24 mouse cellular contexts compared by ENCODE assay signal in the genomic region with DNA sequence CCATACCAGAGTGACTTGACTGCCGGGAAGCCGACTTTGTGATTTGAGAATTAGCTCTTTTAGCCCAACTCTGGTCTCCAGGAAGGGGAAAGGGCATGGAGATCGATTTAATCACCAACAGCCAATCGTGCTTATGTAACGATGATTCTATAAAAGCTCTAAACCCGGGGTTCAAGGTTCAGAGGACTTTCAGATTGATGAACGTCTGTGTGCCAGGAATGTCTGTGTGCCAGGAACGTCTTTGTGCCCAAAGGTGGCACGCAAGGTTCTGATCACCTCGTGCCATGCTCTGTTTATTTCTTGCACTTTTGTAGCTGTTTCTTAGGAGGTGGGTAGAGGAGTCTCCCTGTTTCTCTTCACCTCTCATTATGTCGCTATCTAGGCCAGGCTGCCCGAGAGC. TPM values are rescaled to one million over a fixed set of nuclear protein-coding genes. Genes with fewer than 3 reads are reported as not detected.
DNase-seq lines count a peak whose midpoint lies in the region; TF ChIP-seq lines count a peak whose summit lies in the region.
"Had no signal": no experiment of that assay in that cellular context is flagged by ENCODE, and none has a peak within 500 bp of the region (broad histone marks: within the 10 kb centered on the region; RNA-seq: fewer than 3 reads in every experiment).

No protein-coding gene starts in this region.

- no peak overlapping the region for H3K4me3 ChIP-seq in small intestine, adult 2 months (ENCODE audit: low read depth, low read length)
- H3K4me3 ChIP-seq: embryonic facial prominence, embryonic 12.5 days; embryonic facial prominence, embryonic 15.5 days; gastrocnemius, adult 2 months; heart, adult 2 months; heart, embryonic 10.5 days; heart, embryonic 13.5 days had no signal

- no peaks in the 10 kb centered on the region for H3K27me3 ChIP-seq in small intestine, adult 2 months (ENCODE audit: control insufficient read depth, insufficient read depth, low read length)
- H3K27me3 ChIP-seq: embryonic facial prominence, embryonic 12.5 days; embryonic facial prominence, embryonic 15.5 days; heart, embryonic 13.5 days had no signal

- 31% methylated on average over 12 of the region's 12 CpGs for WGBS in small intestine, adult 2 months

- peak overlapping the region; percentile 94 for H3K27ac ChIP-seq in small intestine, adult 2 months (ENCODE audit: insufficient read depth, low read depth, low read length)
- H3K27ac ChIP-seq: embryonic facial prominence, embryonic 12.5 days; embryonic facial prominence, embryonic 15.5 days; heart, embryonic 10.5 days; heart, embryonic 13.5 days; hindbrain, embryonic 14.5 days had no signal

- H3K4me1 ChIP-seq in small intestine, adult 2 months (ENCODE audit: control insufficient read depth, insufficient read depth, insufficient read length, low read length): peaks cover 18% of the 10 kb centered on the region
- H3K4me1 ChIP-seq: embryonic facial prominence, embryonic 12.5 days; embryonic facial prominence, embryonic 15.5 days had no signal

- no peaks in the 10 kb centered on the region for H3K36me3 ChIP-seq in small intestine, adult 2 months (ENCODE audit: control insufficient read depth, insufficient read depth, low read length)
- H3K36me3 ChIP-seq: embryonic facial prominence, embryonic 12.5 days; embryonic facial prominence, embryonic 15.5 days had no signal

- no peak for TF ChIP-seq CTCF in small intestine, adult 2 months (IDR thresholded peaks at IDR 0.05; ENCODE audit: extremely low read depth, insufficient read length, insufficient replicate concordance, low read depth, low read length)

- peak; percentile 25 for DNase-seq in kidney, adult 18-20 months
- no peak for DNase-seq in kidney, postnatal 10 days
- DNase-seq in kidney, adult 9 months: peak; percentile 75
- DNase-seq in kidney, postnatal 14 days: no peak
- no peak for DNase-seq in ovary, adult 18-20 months (ENCODE audit: low spot score)
- DNase-seq: adrenal gland, adult 2 months; adrenal gland, postnatal 14 days; cerebellum, adult 11 months; cerebellum, adult 2 months; cerebellum, adult 9-11 months; cerebellum, postnatal 25 days; forebrain, postnatal 0 days; gastrocnemius, adult 2 months; gastrocnemius, postnatal 14 days; heart, adult 2 months; heart, postnatal 14 days; heart, postnatal 4 days had no signal

- TF ChIP-seq POLR2A in small intestine, adult 2 months (IDR thresholded peaks at IDR 0.05; ENCODE audit: low read depth, low read length): no peak

RNA-seq across cellular contexts. Expression of a gene that starts 18.4 kb away (rescaled TPM):
- 0.28 and 0.66 TPM in 2 replicates for polyA plus RNA-seq in small intestine, adult 2 months (2012; rRNA removed)
- polyA plus RNA-seq: CD4-positive, CD25-positive, alpha-beta regulatory T cell, adult 4 months had no signal

RNA-seq across cellular contexts. Expression of a gene that starts 18.5 kb away (rescaled TPM):
- 120 and 226 TPM in 2 replicates for polyA plus RNA-seq in small intestine, adult 2 months (2012; rRNA removed)

RNA-seq across cellular contexts. Expression of a gene that starts 27.2 kb away (rescaled TPM):
- 10.9 and 13.9 TPM in 2 replicates for polyA plus RNA-seq in small intestine, adult 2 months (2012; rRNA removed)
- polyA plus RNA-seq: CD4-positive, CD25-positive, alpha-beta regulatory T cell, adult 4 months had no signal

RNA-seq across cellular contexts. Expression of a gene that starts 44.9 kb away (rescaled TPM):
- polyA plus RNA-seq in small intestine, adult 2 months (2012; rRNA removed): 18.5 and 28.9 TPM in 2 replicates
- polyA plus RNA-seq: adrenal gland, adult 2 months; heart, adult 2 months had no signal

RNA-seq across cellular contexts. Expression of a gene that starts 53.4 kb away (rescaled TPM):
- 17.0 and 21.2 TPM in 2 replicates for polyA plus RNA-seq in small intestine, adult 2 months (2012; rRNA removed)

Comparison
In these comparisons a context has a peak if more than half of its experiments do, and no peak if none do; other contexts are left out.
1. DNase-seq: peak in kidney, adult 18-20 months (single experiment) and kidney, adult 9 months (single experiment); none in kidney, postnatal 10 days (single experiment), kidney, postnatal 14 days (single experiment) and ovary, adult 18-20 months (single experiment).